Comparison of ENCODE assay signal across 8 mouse cellular contexts in genomic region chr7:70643694-70644301, GRCm38 (mm10).
DNase-seq lines count a peak whose midpoint lies in the region; ATAC-seq lines count a peak whose summit lies in the region.

No protein-coding gene starts in this region.

- DNase-seq in midbrain, embryonic 14.5 days, result peak; percentile 20
- peak; percentile 61 for DNase-seq in fibroblast of lung, adult 2 months (ENCODE audit: low read depth)
- DNase-seq in kidney, adult 8-10 months, result peak; percentile 39 to 57
- peak; percentile 34 for DNase-seq in neural tube, embryonic 11.5 days (ENCODE audit: low spot score)
- DNase-seq in layer of hippocampus, adult 9-11 months, result no peak

- H3K27me3 ChIP-seq in midbrain, embryonic 14.5 days (ENCODE audit: control insufficient read depth, insufficient read depth, low read length), result no peaks in the 10 kb centered on the region
- 0 out of 2 replicates have a peak, but pooled peaks cover 2% of the 10 kb centered on the region for H3K27me3 ChIP-seq in midbrain, embryonic 13.5 days
- H3K27me3 ChIP-seq in neural tube, embryonic 11.5 days (ENCODE audit: control insufficient read depth, insufficient read depth, low read length), result no peaks in the 10 kb centered on the region
- H3K27me3 ChIP-seq in intestine, embryonic 15.5 days (replicated peaks), result no peaks in the 10 kb centered on the region

- no peak for ATAC-seq in midbrain, embryonic 14.5 days (ENCODE audit: low FRiP score, low TSS enrichment)
- no peak for ATAC-seq in midbrain, embryonic 13.5 days
- ATAC-seq in neural tube, embryonic 11.5 days (ENCODE audit: insufficient read depth, low FRiP score, low TSS enrichment), result no peak
- ATAC-seq in intestine, embryonic 15.5 days, result no peak
- no peak for ATAC-seq in frontal cortex, adult (ENCODE audit: low TSS enrichment)

- no peaks in the 10 kb centered on the region for H3K9me3 ChIP-seq in midbrain, embryonic 14.5 days (ENCODE audit: control insufficient read depth, low read length)
- H3K9me3 ChIP-seq in midbrain, embryonic 13.5 days, result no peaks in the 10 kb centered on the region
- H3K9me3 ChIP-seq in neural tube, embryonic 11.5 days (ENCODE audit: control insufficient read depth, low read length), result no peaks in the 10 kb centered on the region
- no peaks in the 10 kb centered on the region for H3K9me3 ChIP-seq in intestine, embryonic 15.5 days

- no peaks in the 10 kb centered on the region for H3K36me3 ChIP-seq in midbrain, embryonic 14.5 days (ENCODE audit: control insufficient read depth, insufficient read depth, low read length)
- H3K36me3 ChIP-seq in midbrain, embryonic 13.5 days, result no peaks in the 10 kb centered on the region
- H3K36me3 ChIP-seq in neural tube, embryonic 11.5 days (ENCODE audit: control insufficient read depth, insufficient read depth, low read length), result no peaks in the 10 kb centered on the region
- no peaks in the 10 kb centered on the region for H3K36me3 ChIP-seq in intestine, embryonic 15.5 days

- 40% methylated on average over 9 of the region's 9 CpGs for WGBS in midbrain, embryonic 14.5 days
- WGBS in midbrain, embryonic 13.5 days, result 44% methylated on average over 9 of the region's 9 CpGs
- WGBS in neural tube, embryonic 11.5 days, result 37% methylated on average over 9 of the region's 9 CpGs
- 59% methylated on average over 9 of the region's 9 CpGs for WGBS in intestine, embryonic 15.5 days

- no peak overlapping the region for H3K4me2 ChIP-seq in midbrain, embryonic 14.5 days (ENCODE audit: low read length)
- H3K4me2 ChIP-seq in midbrain, embryonic 13.5 days (replicated peaks), result no peak overlapping the region
- no peak overlapping the region for H3K4me2 ChIP-seq in neural tube, embryonic 11.5 days (ENCODE audit: low read depth)
- H3K4me2 ChIP-seq in intestine, embryonic 15.5 days (replicated peaks), result no peak overlapping the region

- no peak overlapping the region for H3K4me3 ChIP-seq in midbrain, embryonic 14.5 days (replicated peaks; ENCODE audit: low read depth, low read length)
- no peak overlapping the region for H3K4me3 ChIP-seq in midbrain, embryonic 13.5 days (replicated peaks)
- no peak overlapping the region for H3K4me3 ChIP-seq in neural tube, embryonic 11.5 days (ENCODE audit: low read depth, low read length)
- H3K4me3 ChIP-seq in intestine, embryonic 15.5 days (replicated peaks), result no peak overlapping the region

- H3K4me1 ChIP-seq in midbrain, embryonic 14.5 days (ENCODE audit: control insufficient read depth, insufficient read depth, low read length), result no peaks in the 10 kb centered on the region
- peaks cover 2% of the 10 kb centered on the region; the same call in 1 of the 2 replicates for H3K4me1 ChIP-seq in midbrain, embryonic 13.5 days (replicated peaks)
- H3K4me1 ChIP-seq in neural tube, embryonic 11.5 days (ENCODE audit: control insufficient read depth, insufficient read depth, low read length), result no peaks in the 10 kb centered on the region
- no peaks in the 10 kb centered on the region for H3K4me1 ChIP-seq in intestine, embryonic 15.5 days (replicated peaks)

- no peak overlapping the region for H3K27ac ChIP-seq in midbrain, embryonic 14.5 days (replicated peaks; ENCODE audit: low read depth, low read length)
- no peak overlapping the region for H3K27ac ChIP-seq in midbrain, embryonic 13.5 days
- no peak overlapping the region for H3K27ac ChIP-seq in neural tube, embryonic 11.5 days (ENCODE audit: low read depth, low read length)
- H3K27ac ChIP-seq in intestine, embryonic 15.5 days, result no peak overlapping the region

- H3K9ac ChIP-seq in midbrain, embryonic 14.5 days (replicated peaks; ENCODE audit: low read length), result no peak overlapping the region
- no peak overlapping the region for H3K9ac ChIP-seq in midbrain, embryonic 13.5 days (replicated peaks)
- no peak overlapping the region for H3K9ac ChIP-seq in neural tube, embryonic 11.5 days (ENCODE audit: low read length)
- H3K9ac ChIP-seq in intestine, embryonic 15.5 days, result no peak overlapping the region
